8 mouse cellular contexts compared by ENCODE assay signal in the genomic region with DNA sequence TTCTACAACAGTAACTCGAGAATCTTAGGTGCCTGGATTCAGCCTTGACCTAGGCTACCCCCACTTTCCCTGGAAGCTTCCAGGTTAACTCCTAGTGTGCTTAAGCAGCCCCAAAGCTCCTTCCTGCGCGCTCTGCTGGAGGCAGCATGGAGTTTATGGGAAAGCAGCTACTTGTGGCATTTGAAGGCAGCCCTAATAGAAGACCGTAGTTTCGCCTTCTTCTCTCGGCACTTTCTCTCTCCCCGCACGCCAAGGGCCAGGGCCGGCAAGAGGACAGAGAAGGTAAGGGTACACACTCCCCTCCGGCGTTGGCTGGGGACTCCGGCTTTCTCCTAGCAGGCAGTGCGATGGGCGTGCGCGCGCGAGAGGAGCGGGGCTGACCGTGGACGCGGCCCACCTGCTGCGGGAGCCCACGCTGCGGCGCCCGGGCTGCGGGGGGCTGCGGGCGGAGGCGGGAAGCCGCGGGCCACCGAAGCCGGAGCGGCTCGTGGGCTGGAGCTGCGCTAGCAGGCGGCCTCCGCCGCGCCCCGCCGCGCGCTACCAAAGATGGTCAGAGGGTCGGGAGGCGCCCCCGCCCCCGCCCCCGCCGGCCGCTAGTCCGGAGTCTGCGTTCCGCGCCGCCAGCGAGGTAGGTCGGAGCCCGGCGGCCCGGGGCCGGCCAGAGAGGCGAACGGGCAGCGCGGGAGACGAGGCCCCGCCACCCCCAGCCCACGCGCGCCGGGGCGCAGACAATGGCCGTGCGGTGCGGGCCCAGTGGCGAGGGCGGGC. TPM values are rescaled to one million over a fixed set of nuclear protein-coding genes. Genes with fewer than 3 reads are reported as not detected.
DNase-seq lines count a peak whose midpoint lies in the region; ATAC-seq and TF ChIP-seq lines count a peak whose summit lies in the region.

No protein-coding gene starts in this region.

- ATAC-seq in liver, embryonic 15.5 days (ENCODE audit: insufficient read depth) = peak; percentile 35
- ATAC-seq in neural tube, embryonic 11.5 days (ENCODE audit: insufficient read depth, low FRiP score, low TSS enrichment) = peak; percentile 79

- H3K9me3 ChIP-seq in embryonic facial prominence, embryonic 10.5 days = no peaks in the 10 kb centered on the region
- no peaks in the 10 kb centered on the region for H3K9me3 ChIP-seq in liver, embryonic 15.5 days (replicated peaks)
- H3K9me3 ChIP-seq in neural tube, embryonic 11.5 days (ENCODE audit: control insufficient read depth, low read length) = no peaks in the 10 kb centered on the region

- H3K79me2 ChIP-seq in heart, adult 2 months (replicated peaks; ENCODE audit: control insufficient read depth, insufficient read depth, low read length) = no peaks in the 10 kb centered on the region

- TF ChIP-seq CTCF in heart, adult 2 months (IDR thresholded peaks at IDR 0.05) = no peak

- WGBS in embryonic facial prominence, embryonic 10.5 days = under 1% methylated on average over 80 of the region's 80 CpGs
- under 1% methylated on average over 75 of the region's 80 CpGs for WGBS in heart, adult 2 months
- 0% methylated on average over 80 of the region's 80 CpGs for WGBS in liver, embryonic 15.5 days (ENCODE audit: insufficient replicate concordance)
- WGBS in neural tube, embryonic 11.5 days = under 1% methylated on average over 68 of the region's 80 CpGs

- intact Hi-C loops in heart, adult 2 months (cut with DNase I) = no loop called here

- TF ChIP-seq EP300 in heart, adult 2 months (IDR thresholded peaks at IDR 0.05; ENCODE audit: insufficient read depth, low read depth, low read length) = no peak

- H3K4me3 ChIP-seq in embryonic facial prominence, embryonic 10.5 days = peak overlapping the region; percentile 85
- H3K4me3 ChIP-seq in heart, adult 2 months = peak overlapping the region; percentile 70
- peak overlapping the region; percentile 96 for H3K4me3 ChIP-seq in liver, embryonic 15.5 days (replicated peaks)
- H3K4me3 ChIP-seq in neural tube, embryonic 11.5 days (ENCODE audit: low read depth, low read length) = peak overlapping the region; percentile 83

- peak overlapping the region; percentile 94 for H3K4me2 ChIP-seq in liver, embryonic 15.5 days
- peak overlapping the region; percentile 87 for H3K4me2 ChIP-seq in neural tube, embryonic 11.5 days (ENCODE audit: low read depth)

- H3K36me3 ChIP-seq in embryonic facial prominence, embryonic 10.5 days (replicated peaks) = peaks cover 21% of the 10 kb centered on the region
- no peaks in the 10 kb centered on the region; the same call in 1 of the 2 replicates for H3K36me3 ChIP-seq in heart, adult 2 months (ENCODE audit: control insufficient read depth, insufficient read depth, low read length)
- peaks cover 24% of the 10 kb centered on the region for H3K36me3 ChIP-seq in liver, embryonic 15.5 days (replicated peaks)
- H3K36me3 ChIP-seq in neural tube, embryonic 11.5 days (ENCODE audit: control insufficient read depth, insufficient read depth, low read length) = peaks cover 2% of the 10 kb centered on the region; the same call in 1 of the 2 replicates

- peaks cover 24% of the 10 kb centered on the region for H3K4me1 ChIP-seq in embryonic facial prominence, embryonic 10.5 days
- H3K4me1 ChIP-seq in heart, adult 2 months (ENCODE audit: control insufficient read depth, insufficient read depth, low read length) = no peaks in the 10 kb centered on the region
- H3K4me1 ChIP-seq in liver, embryonic 15.5 days (replicated peaks) = peaks cover 71% of the 10 kb centered on the region
- H3K4me1 ChIP-seq in neural tube, embryonic 11.5 days (ENCODE audit: control insufficient read depth, insufficient read depth, low read length) = no peaks in the 10 kb centered on the region; the same call in 1 of the 2 replicates

- H3K27me3 ChIP-seq in embryonic facial prominence, embryonic 10.5 days (replicated peaks; ENCODE audit: low read depth, poor library complexity, severe bottlenecking) = no peaks in the 10 kb centered on the region
- H3K27me3 ChIP-seq in heart, adult 2 months (ENCODE audit: control insufficient read depth, insufficient read depth, low read length) = no peaks in the 10 kb centered on the region
- H3K27me3 ChIP-seq in liver, embryonic 15.5 days = no peaks in the 10 kb centered on the region
- H3K27me3 ChIP-seq in neural tube, embryonic 11.5 days (ENCODE audit: control insufficient read depth, insufficient read depth, low read length) = no peaks in the 10 kb centered on the region

- DNase-seq in 3T3-L1 (ENCODE audit: low read depth, low spot score) = peak; percentile 12
- peak; percentile 21 for DNase-seq in adrenal gland, adult 8-10 months
- DNase-seq in embryonic facial prominence, embryonic 10.5 days (ENCODE audit: low spot score) = peak; percentile 80
- DNase-seq in heart, adult 2 months = peak; percentile 54 to 58
- peak; percentile 4 to 15 for DNase-seq in kidney, adult 8-10 months
- peak; percentile 73 for DNase-seq in neural tube, embryonic 11.5 days (ENCODE audit: low spot score)
- peak; percentile 68 for DNase-seq in testis, postnatal 14 days (ENCODE audit: low spot score)

- TF ChIP-seq POLR2A in heart, adult 2 months (IDR thresholded peaks at IDR 0.05; ENCODE audit: insufficient read depth, low read depth, low read length) = no peak

- H3K9ac ChIP-seq in heart, adult 2 months (ENCODE audit: low read depth, low read length) = peak overlapping the region; percentile 89
- peak overlapping the region; percentile 96 for H3K9ac ChIP-seq in liver, embryonic 15.5 days
- H3K9ac ChIP-seq in neural tube, embryonic 11.5 days (ENCODE audit: low read length) = peak overlapping the region; percentile 92

- H3K27ac ChIP-seq in embryonic facial prominence, embryonic 10.5 days (replicated peaks) = peak overlapping the region; percentile 98
- H3K27ac ChIP-seq in heart, adult 2 months = peak overlapping the region; percentile 63
- H3K27ac ChIP-seq in liver, embryonic 15.5 days (replicated peaks) = peak overlapping the region; percentile 93
- peak overlapping the region; percentile 88 for H3K27ac ChIP-seq in neural tube, embryonic 11.5 days (ENCODE audit: low read depth, low read length)

RNA-seq across cellular contexts. Expression of gene Klhl23, which starts 0.8 kb away (rescaled TPM):
- 10 to 100 TPM; 11.4 to 16.6 (median 14.4) TPM for total RNA-seq in adrenal gland, adult 8-10 months (2022)
- polyA plus RNA-seq in embryonic facial prominence, embryonic 10.5 days (2016; fragmentation: Nextera tagmentation; extraction: Ambion mirVana) = 24.3 and 24.7 TPM in 2 replicates
- 10 to 100 TPM; 31.8 to 32.3 TPM for total RNA-seq in heart, adult 2 months (2021)
- 10.3 and 24.2 TPM in 2 replicates for polyA plus RNA-seq in heart, adult 2 months (2012; rRNA removed)
- 18.1 and 19.4 TPM in 2 replicates for polyA plus RNA-seq in liver, embryonic 15.5 days (2015; fragmentation: Nextera tagmentation; extraction: Ambion mirVana)
- polyA plus RNA-seq in neural tube, embryonic 11.5 days (2014; fragmentation: Nextera tagmentation; extraction: Ambion mirVana) = 35.5 and 35.8 TPM in 2 replicates

RNA-seq across cellular contexts. Expression of gene Phospho2, which starts 33.1 kb away (rescaled TPM):
- 10 to 100 TPM; 24.4 to 30.8 (median 25.5) TPM for total RNA-seq in adrenal gland, adult 8-10 months (2022)
- 26.1 and 28.5 TPM in 2 replicates for polyA plus RNA-seq in embryonic facial prominence, embryonic 10.5 days (2016; fragmentation: Nextera tagmentation; extraction: Ambion mirVana)
- total RNA-seq in heart, adult 2 months (2021) = 10 to 100 TPM; 25.3 to 26.8 TPM
- polyA plus RNA-seq in heart, adult 2 months (2012; rRNA removed) = 14.5 and 18.2 TPM in 2 replicates
- polyA plus RNA-seq in liver, embryonic 15.5 days (2015; fragmentation: Nextera tagmentation; extraction: Ambion mirVana) = 11.1 and 11.4 TPM in 2 replicates
- polyA plus RNA-seq in neural tube, embryonic 11.5 days (2014; fragmentation: Nextera tagmentation; extraction: Ambion mirVana) = 39.3 and 40.5 TPM in 2 replicates

RNA-seq across cellular contexts. Expression of gene Ccdc173, which starts 33.2 kb away (rescaled TPM):
- total RNA-seq in adrenal gland, adult 8-10 months (2022) = 1 to 10 TPM; 1.9 to 3.9 (median 2.4) TPM
- 2.4 TPM in 2 replicates for polyA plus RNA-seq in embryonic facial prominence, embryonic 10.5 days (2016; fragmentation: Nextera tagmentation; extraction: Ambion mirVana)
- total RNA-seq in heart, adult 2 months (2021) = under 1 TPM; 0.59 to 0.65 TPM
- 0.12 and 0.23 TPM in 2 replicates for polyA plus RNA-seq in heart, adult 2 months (2012; rRNA removed)
- polyA plus RNA-seq in liver, embryonic 15.5 days (2015; fragmentation: Nextera tagmentation; extraction: Ambion mirVana) = 0.14 and 0.16 TPM in 2 replicates
- 2.8 and 2.9 TPM in 2 replicates for polyA plus RNA-seq in neural tube, embryonic 11.5 days (2014; fragmentation: Nextera tagmentation; extraction: Ambion mirVana)

RNA-seq across cellular contexts. Expression of gene Ssb, which starts 38.8 kb away (rescaled TPM):
- 100 to 1,000 TPM; 149 to 159 (median 152) TPM for total RNA-seq in adrenal gland, adult 8-10 months (2022)
- 377 and 407 TPM in 2 replicates for polyA plus RNA-seq in embryonic facial prominence, embryonic 10.5 days (2016; fragmentation: Nextera tagmentation; extraction: Ambion mirVana)
- 10 to 100 TPM; 58.4 to 64.0 TPM for total RNA-seq in heart, adult 2 months (2021)
- polyA plus RNA-seq in heart, adult 2 months (2012; rRNA removed) = 4.3 and 10.7 TPM in 2 replicates
- 108 and 133 TPM in 2 replicates for polyA plus RNA-seq in liver, embryonic 15.5 days (2015; fragmentation: Nextera tagmentation; extraction: Ambion mirVana)
- polyA plus RNA-seq in neural tube, embryonic 11.5 days (2014; fragmentation: Nextera tagmentation; extraction: Ambion mirVana) = 378 and 404 TPM in 2 replicates

Comparison
In these comparisons a context has a peak if more than half of its experiments do, and no peak if none do; other contexts are left out.
1. Peak in every context shown above with its lines: DNase-seq, ATAC-seq, H3K4me3 ChIP-seq and H3K27ac ChIP-seq.
2. DNase-seq: peak in every context shown above with its lines; median percentile 80 in embryonic facial prominence, embryonic 10.5 days; 73 in neural tube, embryonic 11.5 days; 68 in testis, postnatal 14 days; 56 in heart, adult 2 months; 21 in adrenal gland, adult 8-10 months; 12 in 3T3-L1; 10 in kidney, adult 8-10 months.